In genomic region chr12:80108896-80109668, GRCm38 (mm10) we compare ENCODE assay signal across 8 mouse cellular contexts. TPM values are rescaled to one million over a fixed set of nuclear protein-coding genes. Genes with fewer than 3 reads are reported as not detected.
DNase-seq lines count a peak whose midpoint lies in the region; ATAC-seq lines count a peak whose summit lies in the region.
"Not testable (repeated sequence)": the region's sequence is repeated elsewhere in the genome, so short reads cannot be mapped to it uniquely, and the experiment has no call there.

No protein-coding gene starts in this region.

- not testable (repeated sequence) for H3K4me1 ChIP-seq in intestine, embryonic 16.5 days (ENCODE audit: control insufficient read depth, insufficient read depth, low read length); limb, embryonic 11.5 days (ENCODE audit: control insufficient read depth, insufficient read depth, low read length)
- H3K4me1 ChIP-seq in midbrain, embryonic 10.5 days = peaks cover 30% of the 10 kb centered on the region

- peak; percentile 86 for DNase-seq in embryo, embryonic 10.5 days (ENCODE audit: low spot score)
- peak; percentile 84 to 92 for DNase-seq in heart, adult 18-20 months
- peak; percentile 88 for DNase-seq in limb, embryonic 11.5 days (ENCODE audit: low spot score)
- DNase-seq in midbrain, embryonic 10.5 days (ENCODE audit: low spot score) = peak; percentile 82
- DNase-seq in right cerebral cortex, postnatal 36 days (ENCODE audit: low spot score in 2 of 2) = peak; percentile 39 to 50
- peak; percentile 77 for DNase-seq in yolk sac, embryonic 10.5 days (ENCODE audit: low spot score)

- ATAC-seq in activated CD4-positive, CD25-positive, alpha-beta regulatory T cell, adult 4 months = peak; percentile 6
- ATAC-seq in intestine, embryonic 16.5 days = peak; percentile 7; the same call in 1 of the 2 replicates
- not testable (repeated sequence) for ATAC-seq in limb, embryonic 11.5 days (ENCODE audit: insufficient number of reproducible peaks, low FRiP score, low TSS enrichment, low read depth)

- not testable (repeated sequence) for H3K27me3 ChIP-seq in intestine, embryonic 16.5 days (replicated peaks; ENCODE audit: control insufficient read depth, insufficient read depth, low read length); limb, embryonic 11.5 days (ENCODE audit: control insufficient read depth, insufficient read depth, low read length); midbrain, embryonic 10.5 days (ENCODE audit: low read depth, poor library complexity, severe bottlenecking)

- WGBS in intestine, embryonic 16.5 days = 5% methylated on average over 11 of the region's 11 CpGs
- WGBS in limb, embryonic 11.5 days = 21% methylated on average over 11 of the region's 11 CpGs
- WGBS in midbrain, embryonic 10.5 days = 12% methylated on average over 11 of the region's 11 CpGs

- peak overlapping the region; percentile 93 for H3K9ac ChIP-seq in intestine, embryonic 16.5 days (ENCODE audit: low read depth, low read length)
- peak overlapping the region; percentile 99 for H3K9ac ChIP-seq in limb, embryonic 11.5 days (ENCODE audit: low read length)

- H3K36me3 ChIP-seq in intestine, embryonic 16.5 days (ENCODE audit: control insufficient read depth, insufficient read depth, low read length); limb, embryonic 11.5 days (ENCODE audit: control insufficient read depth, insufficient read depth, low read length): not testable (repeated sequence)
- H3K36me3 ChIP-seq in midbrain, embryonic 10.5 days = peaks cover 59% of the 10 kb centered on the region

- peak overlapping the region; percentile 92 for H3K27ac ChIP-seq in intestine, embryonic 16.5 days (ENCODE audit: low read length)
- peak overlapping the region; percentile 66; the same call in 1 of the 2 replicates for H3K27ac ChIP-seq in limb, embryonic 11.5 days (replicated peaks; ENCODE audit: low read depth, low read length)
- H3K27ac ChIP-seq in midbrain, embryonic 10.5 days (replicated peaks) = peak overlapping the region; percentile 99

- not testable (repeated sequence) for H3K9me3 ChIP-seq in intestine, embryonic 16.5 days (ENCODE audit: control insufficient read depth, low read length); limb, embryonic 11.5 days (ENCODE audit: control insufficient read depth, low read length); midbrain, embryonic 10.5 days (replicated peaks)

- peak overlapping the region; percentile 85 for H3K4me2 ChIP-seq in intestine, embryonic 16.5 days (ENCODE audit: low read depth, low read length)
- peak overlapping the region; percentile 88 for H3K4me2 ChIP-seq in limb, embryonic 11.5 days (ENCODE audit: low read depth, severe bottlenecking)

- H3K4me3 ChIP-seq in intestine, embryonic 16.5 days (ENCODE audit: low read length) = peak overlapping the region; percentile 90
- peak overlapping the region; percentile 66 for H3K4me3 ChIP-seq in limb, embryonic 11.5 days (ENCODE audit: low read depth, low read length)
- peak overlapping the region; percentile 85 for H3K4me3 ChIP-seq in midbrain, embryonic 10.5 days

RNA-seq across cellular contexts. Expression of gene Zfp36l1, which starts 3.7 kb away (rescaled TPM):
- 100 to 1,000 TPM; 109 to 180 TPM for polyA plus RNA-seq in activated CD4-positive, CD25-positive, alpha-beta regulatory T cell, adult 4 months (2017; shearing (Covaris generic))
- total RNA-seq in heart, adult 18-20 months (2021) = 10 to 100 TPM; 84.9 to 91.1 TPM
- 79.7 and 89.1 TPM in 2 replicates for polyA plus RNA-seq in intestine, embryonic 16.5 days (2015; fragmentation: Nextera tagmentation; extraction: Ambion mirVana)
- 140 and 149 TPM in 2 replicates for polyA plus RNA-seq in limb, embryonic 11.5 days (2014; fragmentation: Nextera tagmentation; extraction: Ambion mirVana)
- 127 and 141 TPM in 2 replicates for polyA plus RNA-seq in midbrain, embryonic 10.5 days (2016; fragmentation: Nextera tagmentation; extraction: Ambion mirVana)
